Mouse (Mus musculus): Measurements from ENCODE around the gene Slc32a1.

- no peak for TF ChIP-seq GATA1 (IDR thresholded peaks at IDR 0.05; ENCODE audit: borderline replicate concordance, low read length)
- no peak for TF ChIP-seq FLI1 (IDR thresholded peaks at IDR 0.05; ENCODE audit: low read length)
Measured at GRCm38 (mm10) chr2:158651159-158651908, 40.8 kb downstream of the Slc32a1 start.
